Mouse (Mus musculus) cerebellum, postnatal 4 days (tissue): ENCODE measurements at regions not wholly inside any gene's neighbourhood (a gene's known extent, or its start where the extent isn't known, plus 50 kb on each side); places are given as distances from the start of the nearest gene placed in this dataset.
A peak's percentile ranks its signal among the peaks of the same experiment; 100 is the strongest.
"Not testable (repeated sequence)": the region's sequence is repeated elsewhere in the genome, so short reads cannot be mapped to it uniquely, and the experiment has no call there.

ENCODE experiments used
- DNase-seq, 2 experiments: peaks; one replicate each; pipeline ENCODE4 v3.0.0; 2022; ENCODE audit warnings: low spot score in 2 of 2, mixed read lengths in 1 of 2

GRCm38 (mm10) chr13:111309848-111310692 lies 55.3 kb downstream of the Actbl2 start:
- peak in 1 of 2 experiments; percentile 20 for DNase-seq

- DNase-seq, result no peak
These were observed 55.9 kb downstream of the Actbl2 start for GRCm38 (mm10) chr13:111310693-111311045.

- not testable (repeated sequence) for DNase-seq
These were observed 58.7 kb downstream of the Actbl2 start for GRCm38 (mm10) chr13:111313506-111313905.

GRCm38 (mm10) chr13:111317876-111318275 lies 63.1 kb downstream of the Actbl2 start:
- not testable (repeated sequence) for DNase-seq

GRCm38 (mm10) chr13:111323206-111323605 lies 68.4 kb downstream of the Actbl2 start:
- DNase-seq, result no peak

GRCm38 (mm10) chr13:111326096-111326665 lies 71.4 kb downstream of the Actbl2 start:
- DNase-seq, result no peak

- DNase-seq, result no peak
These were observed 78.2 kb downstream of the Actbl2 start for GRCm38 (mm10) chr13:111333035-111333434.

GRCm38 (mm10) chr13:111333851-111334250 lies 79.0 kb downstream of the Actbl2 start:
- DNase-seq, result no peak

GRCm38 (mm10) chr13:111334258-111335052 lies 79.6 kb downstream of the Actbl2 start:
- DNase-seq, result peak in 1 of 2 experiments; percentile 18

GRCm38 (mm10) chr13:111344981-111345380 lies 90.2 kb downstream of the Actbl2 start:
- DNase-seq, result no peak

GRCm38 (mm10) chr13:111345486-111346440 lies 91.0 kb downstream of the Actbl2 start:
- DNase-seq, result no peak

- DNase-seq, result no peak
These were observed 102.0 kb downstream of the Actbl2 start for GRCm38 (mm10) chr13:111356520-111357456.

GRCm38 (mm10) chr13:111361456-111361855 lies 106.6 kb downstream of the Actbl2 start:
- DNase-seq, result no peak

GRCm38 (mm10) chr13:111363176-111363739 lies 108.4 kb downstream of the Actbl2 start:
- no peak for DNase-seq

- DNase-seq, result no peak
These were observed 112.1 kb downstream of the Actbl2 start for GRCm38 (mm10) chr13:111366871-111367270.

- DNase-seq, result no peak
These were observed 112.8 kb downstream of the Actbl2 start for GRCm38 (mm10) chr13:111367620-111368019.

- DNase-seq, result no peak
These were observed 115.1 kb downstream of the Actbl2 start for GRCm38 (mm10) chr13:111369916-111370315.

- no peak for DNase-seq
These were observed 116.6 kb downstream of the Gpbp1 start for GRCm38 (mm10) chr13:111373281-111373680.

- no peak for DNase-seq
These were observed 116.1 kb downstream of the Gpbp1 start for GRCm38 (mm10) chr13:111373801-111374200.
